Mouse (Mus musculus) right cerebral cortex, postnatal 14 days (tissue): ENCODE results near the gene Riox1.
"Not testable (repeated sequence)": the region's sequence is repeated elsewhere in the genome, so short reads cannot be mapped to it uniquely, and the experiment has no call there.

ENCODE experiments used
- DNase-seq: peaks from one replicate; pipeline ENCODE4 v3.0.0; 2022

The Riox1 gene

DNA sequence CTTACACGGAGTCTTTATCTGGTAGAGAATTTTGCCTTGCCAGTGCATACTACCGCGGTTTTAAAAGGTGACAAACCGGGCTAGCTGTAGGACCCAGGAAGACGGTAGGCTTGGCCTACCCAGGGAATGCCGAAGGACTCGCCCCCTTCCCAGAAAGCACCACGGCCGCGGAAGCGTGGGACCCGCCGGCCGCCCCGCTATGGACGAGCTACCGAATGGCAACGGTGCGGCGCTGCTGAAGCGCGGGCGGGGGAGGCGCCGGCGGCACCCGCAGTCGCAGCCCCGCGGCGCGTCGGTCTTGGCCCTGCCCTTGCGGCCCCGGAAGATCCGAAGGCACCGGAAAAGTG is at the start of gene Riox1:
TSS of gene Riox1 (plus strand) at position 116 of the 347 bp plus-strand sequence.
- peak; percentile 81 for DNase-seq

DNA sequence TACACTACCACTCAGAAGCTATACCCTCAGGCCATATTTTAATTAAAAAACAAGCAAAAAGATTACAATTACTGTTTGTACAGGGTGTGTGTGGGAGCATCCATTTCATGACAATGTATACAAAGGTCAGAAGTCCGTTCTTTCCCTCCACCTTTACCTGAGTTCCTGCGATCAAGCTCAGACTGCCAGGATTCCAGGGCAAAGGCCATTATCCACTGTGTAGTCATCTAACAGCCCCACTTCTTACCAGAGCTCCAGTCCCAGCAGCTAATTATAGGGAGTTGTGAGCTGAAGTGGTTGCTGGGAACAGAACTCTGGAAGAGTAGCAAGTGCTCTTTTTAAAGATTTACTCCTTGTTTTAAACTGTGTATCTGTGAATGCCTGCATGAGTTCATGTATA is 40.0 kb upstream of the Riox1 start:
- DNase-seq = no peak

DNA sequence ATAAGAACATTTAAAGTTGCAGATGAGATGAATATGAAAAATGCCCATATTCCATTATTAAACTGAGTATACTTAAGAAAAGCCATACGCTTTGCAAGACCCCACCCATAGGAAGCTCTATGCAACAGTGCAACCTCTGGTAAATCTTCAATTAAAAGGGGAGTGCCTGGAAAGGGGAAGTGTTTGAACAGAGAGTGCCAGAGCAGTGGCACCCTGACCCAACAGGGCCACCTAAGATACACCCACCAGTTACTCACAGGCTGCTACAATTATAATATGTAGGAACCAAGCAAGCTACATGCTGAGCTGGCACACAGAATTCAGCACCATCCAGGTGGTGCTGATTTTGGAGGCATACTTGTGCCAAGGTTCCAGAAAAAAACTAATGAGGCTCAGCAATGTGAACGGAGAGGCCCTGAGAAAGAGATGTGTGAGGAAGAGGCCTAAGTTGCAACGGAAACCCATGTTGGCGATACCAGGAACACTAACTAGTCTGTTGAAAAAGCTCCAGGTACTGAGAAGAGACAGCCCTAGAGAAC is 36.1 kb upstream of the Riox1 start:
- no peak for DNase-seq

DNA sequence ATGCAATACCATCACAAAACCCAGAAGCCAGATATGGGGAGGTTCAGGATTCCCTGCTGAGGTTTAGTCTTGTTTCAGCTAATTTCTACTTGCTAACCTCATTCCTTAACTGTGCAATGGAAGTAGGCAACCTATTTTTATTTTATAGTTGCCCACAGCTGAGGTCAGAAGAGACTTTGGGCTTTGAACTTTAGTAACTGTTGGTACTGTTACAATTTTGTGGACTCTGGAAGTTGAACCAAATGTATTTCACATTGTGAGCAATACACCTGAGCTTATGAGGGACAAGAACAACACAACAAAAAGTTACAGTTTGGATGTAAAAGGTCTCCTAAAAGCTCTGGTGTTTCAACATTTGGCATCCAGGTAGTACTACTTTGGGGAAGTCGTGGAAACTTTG is 35.6 kb upstream of the Riox1 start:
- DNase-seq = no peak

DNA sequence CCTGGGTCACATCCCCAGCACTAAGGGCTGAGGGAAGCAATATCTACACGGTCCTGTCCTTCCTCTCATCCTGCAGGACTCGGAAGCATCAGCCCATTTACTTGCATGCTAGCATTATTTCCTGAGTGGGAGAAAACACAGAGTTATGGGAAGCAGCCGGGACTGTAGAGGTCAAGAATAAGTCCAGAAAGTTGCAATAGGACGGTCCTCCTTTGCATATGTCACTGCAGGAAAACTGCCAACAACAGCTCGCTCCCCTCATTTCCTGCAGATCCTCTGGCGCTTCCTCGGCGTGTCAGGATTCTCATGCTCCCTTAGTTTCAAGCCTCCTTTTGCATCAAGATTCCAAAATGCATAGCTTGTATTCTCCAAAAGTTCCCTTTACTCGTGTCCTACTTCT is 33.5 kb upstream of the Riox1 start:
- DNase-seq = no peak

- peak; percentile 22 for DNase-seq
Observed at GRCm38 (mm10) chr12:83920721-83921441, 29.5 kb upstream of the Riox1 start.

DNA sequence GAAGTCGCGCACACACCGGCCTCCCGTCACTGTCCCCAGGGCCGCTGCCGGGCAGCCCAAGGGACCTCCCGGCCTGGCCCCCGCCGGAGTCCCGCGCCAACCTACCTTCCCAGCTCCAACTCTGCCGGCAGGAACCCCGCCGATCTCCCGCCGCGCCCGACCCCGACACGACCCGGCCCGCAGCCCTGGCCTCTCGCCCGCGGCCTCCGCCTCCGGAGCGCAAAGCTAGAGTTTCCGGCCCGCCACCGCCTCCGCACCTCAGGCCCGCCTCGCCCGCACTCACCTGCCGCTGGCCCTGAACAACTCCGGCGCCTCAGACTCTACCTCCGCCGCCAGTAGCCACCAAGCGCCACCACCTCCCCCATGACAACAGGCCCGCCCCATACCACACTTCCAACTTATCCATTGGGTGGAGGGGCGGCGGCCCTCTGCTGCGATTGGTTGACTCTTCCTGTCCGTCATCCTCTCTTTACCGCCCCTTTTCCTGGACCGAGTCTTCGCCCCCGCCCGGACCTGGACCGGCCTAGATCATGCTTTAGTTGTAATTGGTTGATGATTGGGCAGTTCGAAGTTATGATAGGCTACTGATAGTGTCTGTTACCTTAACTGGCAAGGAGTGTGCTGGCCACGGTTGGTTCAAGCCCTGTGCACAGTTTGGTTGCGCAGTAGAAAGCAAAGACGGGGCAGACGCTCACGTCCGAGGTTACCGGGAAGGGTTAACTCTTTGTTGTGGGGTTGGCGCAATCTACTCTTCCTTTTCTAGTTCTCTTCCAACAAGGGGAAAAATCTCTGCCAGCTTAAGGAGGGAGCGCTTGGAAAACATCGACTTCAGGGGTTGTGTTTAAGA is 28.6 kb upstream of the Riox1 start, which contains the start of gene Numb:
TSS of gene Numb (minus strand) at position 400 of the 847 bp plus-strand sequence.
- DNase-seq = peak; percentile 96

DNA sequence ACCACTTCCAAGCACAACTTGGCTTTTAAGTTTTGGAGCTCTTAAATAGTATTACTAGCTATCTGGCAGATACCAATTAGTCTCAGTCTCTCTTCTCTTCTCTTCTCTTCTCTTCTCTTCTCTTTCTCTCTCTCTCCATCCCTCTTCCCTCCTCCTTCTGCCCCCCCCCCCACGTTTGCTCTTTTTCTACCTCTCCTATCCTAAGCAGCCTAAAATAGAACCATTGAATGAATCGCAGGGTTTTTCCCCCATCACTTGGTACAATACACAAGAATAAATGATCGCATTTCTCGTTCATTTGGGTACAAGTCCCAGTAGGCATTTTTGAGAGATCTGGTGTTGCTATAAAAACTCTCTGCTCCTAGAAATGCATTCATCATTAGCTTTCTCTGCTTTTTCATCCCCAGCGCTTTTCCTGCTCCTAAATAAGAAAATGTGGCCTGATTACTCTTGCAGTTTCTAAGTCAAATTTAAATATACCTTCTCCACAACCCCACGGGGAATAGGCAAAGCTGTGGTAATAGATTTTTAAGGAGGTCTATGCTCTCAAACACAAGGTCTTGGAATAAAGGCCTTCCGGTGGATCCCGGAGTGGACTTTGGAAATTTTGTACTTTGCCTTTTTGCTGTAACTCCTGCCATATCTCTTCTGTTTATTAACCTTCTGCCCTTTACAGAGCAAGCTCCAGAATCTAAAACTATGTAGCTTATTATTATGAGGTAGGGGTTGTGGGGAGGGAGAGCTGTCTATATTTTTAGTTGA is 27.5 kb upstream of the Riox1 start:
- no peak for DNase-seq

DNA sequence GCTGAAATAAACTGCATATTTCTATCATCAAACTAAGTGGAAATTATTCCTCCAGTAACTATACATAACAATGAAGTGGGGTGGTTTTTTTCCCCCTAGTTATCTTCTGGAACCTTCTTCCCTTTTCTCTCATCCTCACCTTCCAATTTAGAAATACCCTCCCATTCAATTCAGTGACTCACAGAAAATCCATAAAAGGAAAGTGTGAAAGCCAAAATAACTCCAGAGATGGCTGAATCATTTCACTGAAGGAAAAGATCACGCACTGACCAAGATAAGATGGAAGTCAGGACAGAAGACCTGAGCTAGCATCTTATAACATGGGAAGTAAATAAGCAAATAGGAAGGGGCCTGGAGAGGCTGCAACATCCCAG is 26.9 kb upstream of the Riox1 start:
- no peak for DNase-seq

- no peak for DNase-seq
Observed at GRCm38 (mm10) chr12:83924332-83924731, 26.1 kb upstream of the Riox1 start.

GRCm38 (mm10) chr12:83925160-83925703 is 25.2 kb upstream of the Riox1 start:
- DNase-seq = no peak

GRCm38 (mm10) chr12:83926061-83926460 is 24.3 kb upstream of the Riox1 start:
- DNase-seq = no peak

DNA sequence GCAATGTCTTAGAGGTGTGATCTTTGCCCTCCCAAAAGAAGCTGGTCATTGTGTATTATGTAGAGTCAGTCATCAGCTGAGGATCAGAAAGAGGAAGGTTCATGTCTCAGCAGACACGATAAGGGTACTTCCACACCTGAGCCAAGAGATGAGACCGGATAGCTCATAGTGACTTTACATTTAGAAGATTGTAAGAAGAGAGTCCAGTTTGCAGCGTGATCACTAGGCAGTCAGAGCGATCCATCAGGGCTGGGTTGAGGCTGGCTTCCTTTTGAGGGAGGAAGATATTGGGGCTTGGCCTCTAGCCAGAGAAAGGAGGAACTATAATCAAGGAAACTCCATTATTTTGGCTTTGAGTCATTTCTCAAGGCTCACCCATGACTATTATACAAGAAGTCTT is 22.7 kb upstream of the Riox1 start:
- DNase-seq = no peak

- DNase-seq = no peak
Observed at GRCm38 (mm10) chr12:83929186-83929804, 21.1 kb upstream of the Riox1 start.

GRCm38 (mm10) chr12:83937600-83937999 is 12.8 kb upstream of the Riox1 start:
- DNase-seq = no peak

GRCm38 (mm10) chr12:83938592-83938991 is 11.8 kb upstream of the Riox1 start:
- DNase-seq = not testable (repeated sequence)

DNA sequence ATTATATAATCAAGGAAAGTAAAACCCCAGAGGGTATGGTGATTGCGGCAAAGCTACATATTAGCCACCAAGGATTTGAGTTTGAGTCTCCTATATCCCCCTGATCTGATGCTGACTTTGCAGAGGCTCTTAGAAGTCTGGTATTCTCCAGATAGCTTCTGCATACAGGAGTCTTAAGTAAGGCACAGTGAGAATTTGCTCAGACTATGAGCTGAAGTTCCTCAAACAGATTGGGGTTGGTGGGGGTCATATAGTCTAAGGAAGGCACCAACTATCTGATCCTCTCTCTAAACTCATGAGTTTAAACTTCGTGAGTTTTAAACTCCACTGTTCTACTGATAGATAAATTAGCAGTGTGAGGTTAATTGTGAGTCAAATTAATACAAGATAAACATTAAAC is 11.1 kb upstream of the Riox1 start:
- DNase-seq = no peak

DNA sequence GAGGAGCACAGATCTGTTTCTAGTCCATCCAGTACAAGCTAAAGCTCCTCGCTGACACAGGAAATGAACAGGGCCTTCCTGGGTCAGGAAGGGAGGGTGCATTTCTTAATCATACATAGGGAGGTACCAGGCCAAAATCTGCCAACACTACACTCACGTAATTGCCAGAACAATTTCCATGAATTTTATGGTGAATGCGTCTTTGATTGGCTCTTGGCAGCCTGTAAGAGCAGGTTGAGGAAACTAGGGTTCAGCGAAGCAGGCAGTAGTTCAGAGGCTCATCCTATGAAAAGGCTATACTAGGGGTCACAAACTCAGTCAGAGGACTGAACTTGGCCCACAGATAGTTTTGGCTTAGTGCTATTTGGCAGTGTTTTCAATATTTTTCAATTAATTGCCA is 10.4 kb upstream of the Riox1 start:
- no peak for DNase-seq

DNA sequence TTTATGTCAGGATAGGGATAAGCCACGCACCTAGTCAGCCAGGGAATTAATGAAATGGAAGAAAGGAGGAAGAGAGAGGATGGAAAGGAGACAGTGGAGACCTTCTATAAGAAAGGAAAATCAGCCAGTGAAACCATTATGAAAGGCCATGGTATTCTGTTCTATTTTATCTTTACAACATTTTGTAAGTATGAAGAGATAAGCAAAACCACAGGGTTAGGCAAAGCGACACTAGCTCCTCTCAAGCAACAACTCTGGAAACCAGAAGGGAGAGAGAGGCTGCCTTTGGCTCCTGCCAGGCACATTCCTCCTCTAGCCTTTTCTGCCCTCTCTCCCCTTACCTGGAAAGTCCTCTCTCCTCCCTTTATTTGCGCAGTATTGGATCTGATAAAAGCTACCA is 8.5 kb upstream of the Riox1 start:
- DNase-seq = no peak

- DNase-seq = no peak
Observed at GRCm38 (mm10) chr12:83947260-83947811, 3.1 kb upstream of the Riox1 start.

GRCm38 (mm10) chr12:83949043-83949442 is 1.4 kb upstream of the Riox1 start:
- DNase-seq = no peak
